Mouse (Mus musculus): ENCODE results near the gene Kctd2. TPM values are rescaled to one million over a fixed set of nuclear protein-coding genes. Genes with fewer than 3 reads are reported as not detected.
"Not testable (repeated sequence)": the region's sequence is repeated elsewhere in the genome, so short reads cannot be mapped to it uniquely, and the experiment has no call there.

Gene Kctd2
- polyA plus RNA-seq (2012; rRNA removed): 29.1 and 31.3 TPM in 2 replicates

DNA sequence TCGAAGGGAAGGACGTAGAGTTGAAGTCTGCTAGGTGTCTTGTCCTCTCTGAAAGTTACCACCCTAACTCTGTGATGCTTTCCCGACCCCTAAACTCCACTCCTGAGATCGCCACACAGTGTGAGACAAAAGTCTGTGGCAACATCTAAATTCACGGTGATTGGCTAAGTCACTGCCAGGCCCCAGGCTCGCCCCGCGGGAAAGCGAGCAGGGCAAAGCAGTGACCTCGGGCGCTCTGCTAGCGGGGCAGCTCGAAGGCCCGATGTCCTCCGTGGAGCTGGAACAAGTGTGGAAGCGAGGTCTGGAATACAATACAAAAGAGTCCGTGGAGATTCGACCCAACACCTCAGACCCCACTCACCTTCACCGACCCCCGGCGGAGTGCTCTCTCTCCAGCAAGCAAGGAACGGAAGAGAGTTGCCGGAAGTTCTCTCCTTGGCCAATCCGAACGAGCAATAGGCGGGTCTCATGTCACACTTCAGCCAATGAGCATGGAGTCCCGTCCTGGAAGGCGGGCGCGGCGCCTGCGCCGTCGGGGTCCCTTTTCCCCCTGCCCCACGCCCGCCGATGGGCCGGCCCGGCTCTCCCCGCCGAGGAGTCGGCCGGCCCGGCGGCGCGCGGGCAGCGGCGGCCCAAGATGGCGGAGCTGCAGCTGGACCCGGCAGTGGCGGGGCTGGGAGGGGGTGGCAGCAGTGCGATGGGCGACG is at the start of gene Kctd2, which contains the start of gene Atp5h:
Kctd2 (plus strand) TSS at position 598 of the 707 bp plus-strand sequence.
Atp5h (minus strand) TSS at position 432 of the 707 bp plus-strand sequence.
- peak; percentile 63 for DNase-seq (ENCODE audit: low read depth)

DNA sequence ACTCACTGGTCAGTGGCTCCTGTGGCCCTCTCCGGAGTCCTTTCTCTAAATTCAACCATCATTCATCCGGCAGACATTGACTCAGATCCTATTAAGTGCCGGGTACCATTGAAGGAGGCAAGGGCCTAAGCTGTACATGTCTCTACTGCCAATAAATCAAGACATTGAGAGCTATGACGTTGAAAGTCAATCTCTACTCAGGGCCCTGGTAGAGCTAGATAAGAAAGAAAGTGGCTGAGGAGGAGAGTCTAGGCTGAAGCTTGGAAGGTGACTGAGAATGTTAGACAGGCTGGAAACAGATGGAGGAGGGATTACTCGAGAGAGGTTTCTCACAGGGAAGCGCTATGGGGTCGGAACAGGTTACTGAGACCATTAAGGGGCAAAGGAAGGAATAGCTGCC is 49.6 kb upstream of the Kctd2 start:
- DNase-seq (ENCODE audit: low read depth): no peak

DNA sequence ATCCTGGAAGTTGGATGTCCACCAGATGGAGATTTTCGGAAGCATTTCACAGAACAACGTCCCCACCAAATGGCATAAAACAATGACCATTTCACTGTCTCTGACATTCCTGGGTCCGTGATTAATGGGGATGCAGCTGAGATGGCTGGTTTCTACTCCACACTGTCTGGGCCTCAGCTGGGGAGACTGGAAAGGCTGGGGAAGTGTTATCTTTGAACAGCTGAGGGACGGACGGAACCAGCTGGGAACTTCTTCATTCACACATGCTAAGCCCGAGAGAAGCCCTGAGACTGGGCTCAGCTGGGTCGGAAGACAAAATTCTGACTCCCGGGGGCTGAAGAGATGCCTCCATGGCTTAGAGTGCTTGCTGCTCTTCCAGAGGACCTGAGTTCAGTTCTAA is 48.6 kb upstream of the Kctd2 start:
- DNase-seq (ENCODE audit: low read depth): no peak

DNA sequence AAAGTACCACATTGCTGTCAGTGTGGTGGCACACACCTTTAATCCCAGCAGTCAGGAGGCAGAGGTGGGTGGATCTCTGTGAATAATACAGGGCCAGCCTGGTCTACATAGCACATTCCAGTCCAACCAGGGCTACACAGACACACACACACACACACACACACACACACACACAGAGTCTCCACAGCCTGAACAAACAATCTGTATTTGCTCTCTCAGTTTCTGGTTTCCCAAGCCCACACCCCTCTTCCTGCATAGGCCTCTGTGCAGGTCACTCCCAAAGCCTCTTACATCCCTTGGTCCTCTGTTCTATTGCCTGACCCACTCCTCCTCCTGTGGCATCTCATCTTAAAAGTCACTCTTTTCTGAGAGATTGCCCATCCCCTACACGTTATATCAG is 47.9 kb upstream of the Kctd2 start:
- DNase-seq (ENCODE audit: low read depth): no peak

DNA sequence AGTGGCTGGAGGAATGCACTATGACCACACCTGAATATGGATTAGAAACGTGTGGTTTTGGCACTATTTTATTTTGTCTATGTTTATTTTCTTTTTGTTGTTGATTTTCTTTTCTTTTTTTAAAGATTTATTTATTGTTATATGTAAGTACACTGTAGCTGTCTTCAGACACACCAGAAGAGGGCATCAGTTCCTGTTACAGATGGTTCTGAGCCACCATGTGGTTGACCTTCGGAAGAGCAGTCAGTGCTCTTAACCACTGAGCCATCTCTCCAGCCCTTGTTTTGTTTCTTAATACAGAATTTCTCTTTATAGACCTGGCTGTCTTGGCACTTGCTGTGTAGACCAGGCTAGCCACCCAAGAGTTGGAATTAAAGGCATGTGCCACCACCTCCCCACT is 47.2 kb upstream of the Kctd2 start:
- DNase-seq (ENCODE audit: low read depth): no peak

DNA sequence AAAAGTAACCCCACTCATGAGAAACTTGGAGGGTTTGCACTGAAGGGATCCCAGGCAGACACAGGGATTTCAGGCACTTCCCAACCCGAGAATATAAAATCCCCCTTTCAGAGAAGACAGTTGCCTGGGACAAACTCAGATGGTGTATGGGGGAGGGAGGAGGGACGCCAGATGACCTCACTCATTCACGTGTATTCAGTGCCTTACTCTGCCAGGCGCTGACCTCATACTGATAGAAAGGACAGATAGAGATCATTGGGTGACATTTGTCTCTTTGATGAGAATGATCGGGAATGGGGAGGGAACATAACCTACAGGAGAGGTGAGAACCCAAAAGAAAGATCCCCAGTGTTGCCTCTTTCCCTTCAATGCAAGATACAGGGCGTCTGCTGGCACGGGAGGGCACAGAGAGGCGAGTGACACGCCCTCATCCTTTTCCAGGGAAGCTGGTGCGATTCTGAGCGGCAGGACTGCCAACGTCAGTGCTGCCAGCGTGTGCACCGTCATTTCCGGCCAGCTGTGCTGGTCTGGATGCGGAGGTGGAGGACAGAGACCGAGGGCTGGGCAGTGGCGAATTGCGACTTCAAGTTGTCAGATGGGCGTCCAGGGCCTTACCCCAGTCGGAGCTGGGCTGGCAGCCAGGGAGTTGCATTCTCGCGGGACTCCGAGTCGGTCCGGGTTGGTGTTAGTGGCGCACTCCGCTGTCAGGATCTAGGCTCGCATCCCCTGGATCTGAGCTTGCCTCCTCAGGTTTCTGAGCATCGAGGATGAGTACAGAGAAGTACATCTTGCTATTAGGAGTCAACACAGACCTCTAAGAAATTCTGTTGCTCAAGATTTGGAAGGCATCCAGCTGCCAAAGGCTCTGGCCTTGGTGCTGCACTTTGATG is 45.9 kb upstream of the Kctd2 start:
- DNase-seq (ENCODE audit: low read depth): no peak

DNA sequence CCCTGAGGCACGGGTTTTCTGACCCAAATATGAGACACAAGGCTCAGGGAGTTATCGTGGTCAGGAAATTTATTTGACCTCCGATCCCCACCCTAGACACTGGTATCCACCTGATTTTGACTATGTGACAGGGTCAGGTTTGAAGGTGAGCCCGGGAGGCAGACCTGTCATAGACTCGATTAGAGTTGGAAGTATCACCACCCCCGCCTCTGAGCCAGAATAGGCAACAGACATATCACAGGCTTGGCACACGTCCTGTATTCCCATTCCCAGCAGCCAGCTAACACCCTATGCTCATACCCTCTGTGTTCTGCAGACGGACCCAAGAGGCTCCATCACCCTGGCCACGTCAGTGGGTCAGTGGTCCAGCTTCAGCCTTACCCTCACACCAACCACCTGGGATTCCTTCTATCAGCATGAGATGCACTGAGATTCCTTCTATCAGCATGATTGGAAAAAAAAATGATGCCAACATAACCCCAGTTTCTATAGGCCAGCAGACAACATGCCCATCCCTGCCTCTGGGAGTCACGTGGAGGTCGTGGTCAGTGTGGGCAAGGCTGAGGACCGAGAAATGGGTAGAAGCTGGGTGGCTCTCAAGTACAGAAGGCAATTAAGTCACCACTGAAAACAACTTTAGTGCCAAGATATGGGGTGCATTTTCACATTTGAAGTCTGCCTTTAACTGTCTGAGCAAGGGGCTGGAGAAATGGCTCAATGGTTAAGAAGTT is 45.1 kb upstream of the Kctd2 start:
- no peak for DNase-seq (ENCODE audit: low read depth)

DNA sequence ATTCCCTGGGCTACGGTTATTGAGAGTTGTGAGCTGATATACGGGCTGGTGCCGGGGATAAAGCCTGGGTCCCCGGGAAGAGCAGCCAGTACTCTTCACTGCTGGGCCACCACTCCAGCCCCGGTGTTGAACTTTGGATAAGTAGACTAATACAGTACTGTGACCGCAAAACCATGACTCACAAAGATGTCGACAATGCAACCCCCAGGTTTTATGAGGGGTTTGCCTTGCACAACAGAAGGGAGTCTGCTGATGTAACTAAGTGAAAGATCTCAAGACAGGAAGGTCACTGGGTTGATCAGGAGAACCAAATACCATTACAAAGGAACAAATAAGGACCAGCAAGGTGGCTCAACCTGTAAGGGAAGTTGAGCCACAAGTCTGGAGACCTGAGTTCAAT is 43.2 kb upstream of the Kctd2 start:
- DNase-seq (ENCODE audit: low read depth): no peak

DNA sequence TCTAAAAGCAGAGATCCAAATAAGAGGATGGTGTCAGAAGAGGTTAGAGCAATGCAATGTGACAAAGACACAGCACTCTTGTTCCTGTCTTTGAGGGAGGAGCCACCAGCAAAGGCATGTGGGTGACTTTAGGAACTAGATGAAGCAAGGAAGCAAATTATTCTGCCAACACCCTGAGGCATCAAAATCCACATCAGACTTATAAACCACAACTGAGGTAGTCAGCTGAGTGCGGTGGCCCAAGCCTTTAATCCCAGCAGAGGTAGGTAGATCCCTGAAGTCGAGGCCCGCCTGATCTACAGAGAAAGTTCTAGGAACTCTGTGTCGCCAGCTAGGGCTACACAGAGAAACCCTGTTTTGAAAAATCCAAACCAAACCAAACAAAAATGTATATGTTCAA is 42.7 kb upstream of the Kctd2 start:
- DNase-seq (ENCODE audit: low read depth): peak; percentile 57

DNA sequence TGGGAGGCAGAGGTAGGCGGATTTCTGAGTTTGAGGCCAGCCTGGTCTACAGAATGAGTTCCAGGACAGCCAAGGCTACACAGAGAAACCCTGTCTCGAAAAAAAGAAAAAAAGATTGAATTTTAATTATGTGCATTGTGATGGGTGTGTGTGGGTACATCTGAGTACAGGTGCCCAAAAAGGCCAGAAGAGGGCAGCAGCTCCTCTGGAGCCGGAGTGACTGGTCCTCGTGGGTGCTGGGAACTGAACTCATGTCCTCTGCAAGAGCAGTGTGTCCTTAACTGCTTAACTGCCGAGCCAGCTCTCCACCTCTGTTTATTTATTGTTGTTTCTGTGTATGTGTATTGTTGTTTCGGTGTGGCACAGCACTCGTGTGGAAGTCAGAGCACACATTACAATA is 42.1 kb upstream of the Kctd2 start:
- DNase-seq (ENCODE audit: low read depth): no peak

DNA sequence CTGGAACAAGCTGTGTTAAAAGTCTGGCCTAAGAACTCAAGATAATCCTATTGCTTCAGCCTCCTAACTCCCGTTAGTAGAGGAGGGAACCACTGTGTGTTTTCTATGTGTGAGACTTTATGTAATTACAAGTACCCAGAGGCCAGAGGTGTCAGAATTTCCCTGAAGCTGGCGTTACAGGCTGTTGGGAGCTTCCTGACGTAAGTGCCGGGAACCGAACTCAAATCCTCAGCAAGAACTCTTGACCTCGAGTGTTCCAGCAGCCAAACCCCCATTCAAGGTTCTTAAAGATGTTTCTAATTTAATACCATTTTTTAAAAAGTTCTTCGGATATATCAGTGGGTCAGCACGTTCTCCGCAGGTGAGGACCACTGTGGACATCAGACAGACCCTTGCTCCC is 38.7 kb upstream of the Kctd2 start:
- DNase-seq (ENCODE audit: low read depth): no peak

DNA sequence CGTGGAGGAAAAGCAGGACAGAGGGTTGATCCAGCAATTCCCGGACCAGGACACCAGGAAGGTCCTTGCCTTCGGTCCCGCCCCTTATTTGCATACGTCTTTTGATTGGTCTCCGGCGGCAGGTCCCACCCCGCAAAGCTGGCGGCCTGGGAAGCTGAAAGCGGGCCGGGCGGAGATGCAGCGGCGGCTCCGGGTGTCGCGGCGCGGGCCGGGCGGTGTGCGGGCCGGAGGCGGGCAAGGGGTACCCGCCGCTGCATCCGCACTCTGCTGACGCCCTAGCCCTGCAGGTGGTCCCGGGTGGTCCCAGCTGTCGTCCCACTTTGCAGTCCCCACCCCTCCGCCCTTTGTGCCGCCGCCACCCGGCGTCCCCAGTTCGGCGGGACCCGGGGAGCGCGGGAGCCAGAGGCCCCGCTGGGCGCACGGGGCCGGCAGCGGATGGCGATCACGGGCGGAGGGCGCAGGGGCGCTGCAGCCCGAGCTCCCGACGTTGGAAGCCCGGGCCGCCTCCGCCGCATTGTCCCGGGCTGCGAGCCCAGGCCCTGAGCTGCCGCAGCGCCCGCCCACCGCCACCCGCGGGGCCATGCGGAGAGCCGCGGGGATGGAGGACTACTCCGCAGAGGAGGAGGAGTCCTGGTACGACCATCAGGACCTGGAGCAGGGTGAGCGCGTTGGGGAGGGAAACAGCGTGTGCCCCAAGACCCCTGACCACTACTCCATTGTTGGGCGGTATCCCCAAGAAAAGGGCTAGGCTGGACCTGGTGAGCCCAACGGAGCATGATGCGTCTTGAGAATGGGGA is 38.0 kb upstream of the Kctd2 start, which contains the start of gene Cdr2l:
Cdr2l (plus strand) TSS at position 174 of the 797 bp plus-strand sequence.
- DNase-seq (ENCODE audit: low read depth): no peak

DNA sequence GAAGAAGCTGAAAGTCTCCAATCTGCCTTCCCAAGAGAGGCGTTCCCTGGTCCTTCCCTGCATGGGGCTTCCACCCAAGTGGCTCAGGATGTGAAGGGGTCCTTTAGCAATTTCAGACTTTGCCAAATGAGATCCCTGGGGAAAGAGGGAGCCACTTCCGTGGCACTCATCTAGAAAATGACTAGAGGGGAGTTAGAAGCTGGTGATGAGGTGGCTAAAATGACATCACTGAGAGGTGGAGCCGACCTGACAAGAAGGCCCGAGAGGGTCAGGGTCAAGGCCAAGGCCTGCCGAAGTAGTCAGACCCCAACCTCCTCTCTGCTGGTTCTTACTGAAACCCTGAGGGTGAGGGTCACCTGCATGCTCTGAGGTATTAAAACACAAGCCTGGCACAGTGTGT is 37.0 kb upstream of the Kctd2 start:
- no peak for DNase-seq (ENCODE audit: low read depth)

DNA sequence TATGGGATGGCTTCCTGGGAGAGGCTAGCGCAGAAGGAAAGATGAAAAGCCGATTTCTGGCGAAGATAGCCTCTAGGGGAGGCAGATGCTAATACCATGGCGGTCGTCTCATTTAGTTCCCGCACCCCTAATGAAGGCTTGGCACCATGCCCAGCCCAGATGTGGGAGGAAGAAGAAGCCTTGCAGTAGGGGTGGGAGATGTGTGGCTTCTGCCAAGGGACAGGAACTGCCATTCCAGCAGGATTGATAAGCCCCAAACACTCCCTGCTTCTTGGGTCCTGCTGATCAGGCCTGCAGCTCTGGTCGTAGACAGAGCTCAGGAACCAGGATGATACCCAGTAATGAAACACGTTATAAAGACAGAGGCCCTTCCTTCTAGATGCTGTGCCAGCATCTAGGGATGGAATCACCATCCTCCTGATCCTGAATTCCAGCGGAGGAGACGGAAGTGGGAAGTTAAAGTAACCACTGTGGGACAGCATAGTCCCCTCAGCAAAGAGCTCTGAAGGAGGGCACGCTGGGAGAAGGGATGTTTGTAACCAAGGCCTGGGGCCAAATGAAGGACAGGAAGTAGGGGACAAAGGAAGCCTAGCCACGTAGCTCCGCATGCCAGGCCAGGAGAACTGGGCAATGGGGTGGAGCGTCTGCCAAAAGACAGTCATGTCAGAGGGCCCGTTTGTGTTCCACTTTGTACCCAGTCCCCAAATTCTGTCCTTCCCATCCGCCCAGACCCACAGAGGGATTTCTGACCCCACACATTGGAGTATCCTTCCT is 36.0 kb upstream of the Kctd2 start:
- DNase-seq (ENCODE audit: low read depth): no peak

DNA sequence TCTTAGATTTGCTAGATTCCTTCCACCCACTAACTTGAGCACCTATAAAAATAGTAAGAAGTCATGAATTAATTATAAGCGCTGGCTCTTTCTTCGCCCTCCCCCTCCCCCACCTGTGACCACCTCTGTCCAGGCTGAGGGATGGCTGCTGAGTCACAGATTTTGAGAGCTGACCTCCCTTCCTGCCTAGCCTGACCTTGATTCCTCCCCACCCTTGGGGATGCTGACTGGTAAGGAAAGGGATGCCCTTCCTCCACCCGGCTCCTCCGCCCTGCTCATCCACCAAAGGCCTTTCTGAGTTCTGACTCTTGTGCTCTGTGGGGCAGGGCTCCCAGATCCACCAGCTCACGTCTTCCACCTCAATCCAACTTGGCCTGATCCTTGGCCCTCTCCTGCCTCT is 35.3 kb upstream of the Kctd2 start:
- DNase-seq (ENCODE audit: low read depth): no peak

DNA sequence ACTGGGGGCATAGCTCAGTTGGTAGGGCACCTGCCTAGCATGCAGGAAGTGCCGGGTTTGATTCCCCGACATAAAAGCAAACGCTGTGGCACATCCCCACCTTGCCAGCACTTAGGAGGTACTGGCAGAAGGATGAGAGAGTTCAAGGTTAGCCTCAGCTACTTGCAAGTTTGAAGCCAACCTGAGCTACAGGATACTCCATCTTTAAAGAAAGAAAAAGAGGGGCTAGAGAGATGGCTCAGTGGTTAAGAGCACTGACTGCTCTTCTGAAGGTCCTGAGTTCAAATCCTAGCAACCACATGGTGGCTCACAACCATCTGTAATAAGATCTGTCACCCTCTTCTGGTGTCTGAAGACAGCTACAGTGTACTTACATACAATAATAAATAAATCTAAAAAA is 33.1 kb upstream of the Kctd2 start:
- not testable (repeated sequence) for DNase-seq (ENCODE audit: low read depth)

DNA sequence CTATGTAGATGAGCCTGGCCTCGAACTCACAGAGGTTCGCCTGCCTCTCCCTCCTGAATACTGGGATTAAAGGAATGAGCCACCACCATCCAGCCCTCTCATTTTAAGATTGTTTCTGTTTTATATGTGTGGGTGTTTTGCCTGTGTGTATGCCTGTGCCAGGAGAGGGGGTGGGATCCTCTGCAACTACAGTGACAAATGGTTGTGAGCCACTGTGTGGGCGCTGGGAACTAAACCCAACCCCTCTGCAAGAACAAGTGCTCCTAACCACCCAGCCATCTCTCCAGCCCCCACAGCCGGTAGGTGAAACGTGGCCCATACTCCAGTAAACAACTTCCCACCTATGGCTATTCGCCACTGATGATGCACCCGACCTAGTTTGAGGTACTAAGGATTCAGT is 28.6 kb upstream of the Kctd2 start:
- DNase-seq (ENCODE audit: low read depth): no peak

DNA sequence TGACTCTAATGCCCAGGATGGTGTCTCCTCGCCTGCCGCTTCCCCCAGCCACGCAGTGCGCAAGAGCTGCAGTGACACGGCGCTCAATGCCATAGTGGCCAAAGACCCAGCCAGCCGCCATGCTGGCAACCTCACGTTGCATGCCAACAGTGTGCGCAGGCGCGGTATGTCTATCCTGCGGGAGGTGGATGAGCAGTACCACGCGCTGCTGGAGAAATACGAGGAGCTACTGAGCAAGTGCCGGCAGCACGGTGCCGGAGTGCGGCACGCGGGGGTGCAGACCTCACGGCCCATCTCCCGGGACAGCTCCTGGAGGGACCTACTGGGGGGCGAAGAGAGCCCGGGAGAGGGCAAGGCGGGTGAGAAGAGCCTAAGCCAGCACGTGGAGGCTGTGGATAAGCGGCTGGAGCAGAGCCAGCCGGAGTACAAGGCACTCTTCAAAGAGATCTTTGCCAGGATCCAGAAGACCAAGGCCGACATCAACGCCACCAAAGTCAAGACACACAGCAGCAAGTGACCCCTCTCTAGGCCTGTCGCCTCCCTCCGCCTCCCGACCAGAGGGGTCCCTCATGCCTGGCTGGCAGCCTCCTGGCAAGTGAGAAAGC is 26.1 kb upstream of the Kctd2 start:
- no peak for DNase-seq (ENCODE audit: low read depth)

DNA sequence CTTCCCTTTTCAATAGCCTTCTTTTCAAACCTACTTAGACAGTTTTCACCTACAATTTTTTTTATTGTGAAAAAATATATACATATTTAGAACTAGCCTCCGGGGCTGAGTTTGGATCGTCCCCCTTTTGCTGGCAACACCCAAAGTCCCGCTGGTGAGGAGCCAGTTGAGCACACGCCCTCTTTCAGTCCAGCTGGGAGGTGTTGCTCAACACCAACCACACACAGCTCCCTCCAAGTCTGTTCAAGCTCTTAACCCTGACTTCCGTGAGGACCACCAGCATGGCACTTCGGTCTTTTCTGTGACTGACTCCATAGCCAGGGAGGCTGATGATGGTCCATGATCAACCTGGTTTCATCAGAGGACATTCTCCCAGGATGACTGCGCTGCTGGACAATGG is 21.8 kb upstream of the Kctd2 start:
- DNase-seq (ENCODE audit: low read depth): no peak

DNA sequence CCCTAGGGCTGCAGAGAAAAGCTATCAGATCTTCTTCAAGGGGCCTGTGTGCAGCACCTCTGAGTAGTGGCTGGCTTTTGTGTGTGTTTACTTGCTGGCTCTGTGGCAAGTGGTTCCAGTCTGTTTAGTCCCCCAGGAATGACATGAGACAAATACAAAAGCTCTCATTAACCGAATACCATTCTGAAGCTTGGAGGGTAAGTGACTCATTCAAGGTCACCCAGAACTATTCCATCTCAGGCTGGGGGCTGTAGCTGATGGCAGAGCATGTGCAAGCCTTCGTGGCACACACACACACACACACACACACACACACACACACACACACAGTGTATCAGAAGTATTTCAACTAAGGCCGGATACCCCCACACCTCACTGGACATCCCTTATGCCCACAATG is 19.8 kb upstream of the Kctd2 start:
- DNase-seq (ENCODE audit: low read depth): no peak
